Mouse (Mus musculus) kidney, embryonic 15.5 days (tissue): ENCODE data around the gene Mospd3. TPM values are rescaled to one million over a fixed set of nuclear protein-coding genes. Genes with fewer than 3 reads are reported as not detected.

Source experiments
- ATAC-seq: fragments of 200-750 bp; cut with Nextera tagmentation; replicated peaks from 2 replicates; pipeline ENCODE4 v1.8.0; 2017; ENCODE audit warnings: moderate TSS enrichment; ENCODE audit not compliant: low FRiP score
- H3K27ac ChIP-seq: fragments of 300-500 bp; sonication (generic); 2 replicates; pipeline ENCODE4 v1.5.1; 2015; ENCODE audit warnings: mild to moderate bottlenecking, inconsistent platforms
- H3K27me3 ChIP-seq: fragments of 300-500 bp; sonication (generic); 2 replicates; pipeline ENCODE4 v1.6.1; 2015; ENCODE audit warnings: inconsistent platforms
- H3K36me3 ChIP-seq: fragments of 300-500 bp; sonication (generic); 2 replicates; pipeline ENCODE4 v1.6.1; 2015; ENCODE audit warnings: inconsistent platforms
- H3K4me1 ChIP-seq: fragments of 300-500 bp; sonication (generic); 2 replicates; pipeline ENCODE4 v1.6.1; 2015; ENCODE audit warnings: inconsistent platforms
- H3K4me2 ChIP-seq: fragments of 300-500 bp; sonication (generic); 2 replicates; pipeline ENCODE4 v1.6.1; 2015; ENCODE audit warnings: moderate library complexity, mild to moderate bottlenecking, inconsistent platforms
- H3K4me3 ChIP-seq: fragments of 300-500 bp; sonication (generic); replicated peaks from 2 replicates; pipeline ENCODE4 v1.5.1; 2015; ENCODE audit warnings: mild to moderate bottlenecking, inconsistent platforms
- H3K9ac ChIP-seq: fragments of 300-500 bp; sonication (generic); 2 replicates; pipeline ENCODE4 v1.6.1; 2015; ENCODE audit warnings: mild to moderate bottlenecking, inconsistent platforms
- H3K9me3 ChIP-seq: fragments of 300-500 bp; sonication (generic); replicated peaks from 2 replicates; pipeline ENCODE4 v1.6.1; 2016; ENCODE audit warnings: inconsistent platforms
- WGBS: fragments of 180-500 bp; shearing (Covaris S2); methylation state at CpG from one replicate; pipeline ENCODE4 v1.1.7; 2015; ENCODE audit warnings: mixed read lengths; 5-methylcytosine and 5-hydroxymethylcytosine counted together
- polyA plus RNA-seq: library from polyadenylated mRNA; unstranded; fragments of >200 nt; fragmentation: Nextera tagmentation; extraction: Ambion mirVana; gene quantifications from 2 replicates; pipeline ENCODE4 v1.2.1, GENCODE M21; 2015

Mospd3 gene
- polyA plus RNA-seq, 1 experiment from 2014 or later: 30.2 TPM

DNA sequence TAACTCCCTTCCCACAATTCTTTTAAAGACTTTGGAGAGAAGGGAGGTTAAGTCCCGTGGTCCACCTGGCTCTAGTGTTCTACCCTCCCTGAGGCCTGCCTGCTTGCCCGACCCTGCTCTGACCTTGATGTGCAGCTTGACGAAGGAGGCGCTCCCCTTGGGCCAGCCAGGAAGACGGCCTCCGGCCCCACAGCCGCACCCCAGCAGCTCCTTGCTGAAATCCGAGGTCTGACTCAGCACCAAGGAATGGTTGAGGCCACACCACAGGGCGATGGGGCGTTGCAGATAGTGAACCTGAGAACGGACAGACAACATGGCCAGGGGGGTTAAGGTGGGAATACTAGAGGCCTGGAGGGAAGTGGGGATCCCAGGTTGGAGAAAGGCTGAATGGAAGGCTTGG is 12.7 kb upstream of the Mospd3 start, which contains the start of gene Pcolce:
Gene Pcolce (minus strand): TSS at position 235 of the 400 bp plus-strand sequence.
- H3K4me2 ChIP-seq: no peak within 1 kb of the TSS
- 22% methylated on average over 11 of the region's 11 CpGs for WGBS
- ATAC-seq: no peak
- no peaks in the 10 kb centered on the region for H3K36me3 ChIP-seq
- no peak within 1 kb of the TSS for H3K4me3 ChIP-seq
- H3K9ac ChIP-seq: no peak within 1 kb of the TSS
- H3K9me3 ChIP-seq: no peaks in the 10 kb centered on the region
- peak within 1 kb of the TSS; percentile 56; the same call in 1 of the 2 replicates for H3K27ac ChIP-seq
- 0 out of 2 replicates have a peak, but pooled peaks cover 4% of the 10 kb centered on the region for H3K27me3 ChIP-seq
- H3K4me1 ChIP-seq: peaks cover 53% of the 10 kb centered on the region

DNA sequence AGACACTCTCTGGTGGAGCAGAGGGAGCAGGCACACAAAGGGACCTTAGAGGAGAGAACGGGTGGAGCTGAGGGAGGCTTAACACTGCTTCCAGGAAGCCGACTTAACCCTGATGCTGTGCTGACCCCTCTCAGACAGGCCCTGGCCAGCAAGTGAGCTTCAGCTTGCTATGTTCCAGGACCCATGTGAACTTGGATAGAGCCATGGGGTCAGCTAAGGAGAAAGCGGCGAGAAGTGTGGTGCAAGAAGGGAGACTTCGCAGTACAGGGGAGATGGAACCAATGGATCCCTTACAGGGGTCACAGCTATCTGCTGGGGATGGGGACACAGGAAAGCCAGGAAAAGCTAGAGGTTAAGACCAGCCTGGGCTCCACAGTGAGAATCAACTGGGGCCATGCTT is 12.2 kb upstream of the Mospd3 start:
- ATAC-seq: no peak
- no peak overlapping the region for H3K4me3 ChIP-seq
- no peak overlapping the region for H3K9ac ChIP-seq
- H3K36me3 ChIP-seq: no peaks in the 10 kb centered on the region
- WGBS: 70% methylated on average over 5 of the region's 5 CpGs
- H3K9me3 ChIP-seq: no peaks in the 10 kb centered on the region
- H3K27me3 ChIP-seq: 0 out of 2 replicates have a peak, but pooled peaks cover 4% of the 10 kb centered on the region
- peaks cover 57% of the 10 kb centered on the region for H3K4me1 ChIP-seq
- peak overlapping the region; percentile 56; the same call in 1 of the 2 replicates for H3K27ac ChIP-seq
- H3K4me2 ChIP-seq: no peak overlapping the region

DNA sequence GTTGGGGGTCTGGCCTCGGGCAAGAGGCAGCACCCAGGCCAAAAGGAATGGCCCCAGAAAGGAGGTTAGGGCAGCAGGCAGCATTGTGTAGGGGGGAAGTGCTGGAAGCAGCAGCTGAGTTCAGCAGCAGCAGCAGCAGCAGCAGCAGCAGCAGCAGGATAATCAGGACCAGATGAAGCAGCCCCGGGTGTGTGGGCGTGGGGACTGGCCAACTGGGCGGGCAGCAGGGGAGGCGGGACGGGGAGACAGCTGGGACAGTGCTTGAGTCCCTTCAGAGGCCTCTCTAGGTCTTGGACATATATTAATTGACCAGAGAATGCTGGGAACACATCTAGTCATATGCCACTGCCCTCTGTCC is 10.4 kb upstream of the Mospd3 start:
- Histone ChIP-seq H3K9ac (peak overlapping the region; percentile 31), H3K4me1 (peaks cover 62% of the 10 kb centered on the region), H3K4me3 (peak overlapping the region; percentile 43), H3K4me2 (peak overlapping the region; percentile 56), H3K27ac (peak overlapping the region; percentile 96), H3K9me3 (no peaks in the 10 kb centered on the region), H3K36me3 (peaks cover 12% of the 10 kb centered on the region), H3K27me3 (no peaks in the 10 kb centered on the region)
- 3% methylated on average over 6 of the region's 6 CpGs for WGBS
- peak; percentile 67 for ATAC-seq

DNA sequence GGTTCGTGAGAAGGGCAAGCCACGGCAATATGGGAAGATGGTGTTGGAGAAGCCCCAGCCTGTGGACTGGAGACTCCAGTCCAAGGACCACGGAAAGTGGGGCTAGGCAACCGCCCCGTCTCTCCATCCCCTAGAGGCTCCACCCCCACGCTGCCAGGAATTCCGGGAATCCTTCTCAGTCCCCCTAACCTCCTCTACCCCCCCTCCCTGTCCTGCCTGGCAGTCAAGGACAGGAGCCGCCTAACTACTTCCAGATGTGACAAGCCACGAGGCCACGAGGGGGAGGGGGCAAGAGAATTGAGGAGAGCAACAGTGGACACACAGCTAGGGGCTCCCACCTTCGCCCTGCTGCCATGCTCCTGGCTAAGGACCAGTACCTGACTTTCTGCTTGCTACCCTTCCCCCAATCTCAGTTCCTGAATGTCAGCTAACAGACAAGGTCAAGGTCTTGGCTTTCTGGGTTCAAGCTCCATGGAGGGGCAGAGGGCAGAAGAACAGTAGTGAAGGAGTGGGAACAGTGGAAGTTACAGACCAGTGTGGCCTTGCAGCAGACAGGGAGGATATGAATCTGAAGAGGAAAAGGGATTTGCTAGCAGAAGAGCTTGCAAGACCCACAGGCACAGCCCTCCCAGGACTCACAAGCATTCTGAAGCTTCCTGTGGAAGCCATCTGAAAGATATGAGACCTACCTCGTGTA is 9.8 kb upstream of the Mospd3 start:
- H3K27ac ChIP-seq: peak overlapping the region; percentile 96
- peak; percentile 57 for ATAC-seq
- no peaks in the 10 kb centered on the region for H3K9me3 ChIP-seq
- H3K9ac ChIP-seq: peak overlapping the region; percentile 31
- peaks cover 62% of the 10 kb centered on the region for H3K4me1 ChIP-seq
- no peaks in the 10 kb centered on the region for H3K27me3 ChIP-seq
- 10% methylated on average over 12 of the region's 12 CpGs for WGBS
- H3K4me2 ChIP-seq: peak overlapping the region; percentile 56
- H3K4me3 ChIP-seq: peak overlapping the region; percentile 43
- peaks cover 18% of the 10 kb centered on the region for H3K36me3 ChIP-seq

DNA sequence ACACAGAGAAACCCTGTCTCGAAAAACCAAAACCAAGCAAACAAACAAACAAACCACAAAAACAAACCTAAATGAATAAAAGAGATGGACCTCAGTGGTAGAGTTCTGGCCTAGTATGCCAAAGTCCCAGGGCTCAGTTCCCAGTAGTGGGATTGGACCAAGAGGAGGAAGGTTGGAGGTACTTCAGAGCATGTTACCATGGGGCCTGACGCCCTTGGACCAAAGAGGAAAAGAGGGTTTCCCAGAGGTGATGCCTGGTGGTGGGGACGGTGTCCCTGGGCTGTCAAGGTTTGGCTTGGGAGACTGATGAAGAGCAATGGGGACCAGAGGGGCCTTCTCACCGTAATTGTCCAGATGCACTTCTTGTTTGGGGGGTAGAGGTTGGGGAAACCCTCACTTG is 9.2 kb upstream of the Mospd3 start:
- ATAC-seq: no peak
- peaks cover 24% of the 10 kb centered on the region for H3K36me3 ChIP-seq
- H3K27me3 ChIP-seq: no peaks in the 10 kb centered on the region
- H3K4me2 ChIP-seq: peak overlapping the region; percentile 56
- 52% methylated on average over 4 of the region's 4 CpGs for WGBS
- peak overlapping the region; percentile 96 for H3K27ac ChIP-seq
- peak overlapping the region; percentile 31; the same call in 1 of the 2 replicates for H3K9ac ChIP-seq
- peak overlapping the region; percentile 43 for H3K4me3 ChIP-seq
- H3K4me1 ChIP-seq: peaks cover 62% of the 10 kb centered on the region
- H3K9me3 ChIP-seq: no peaks in the 10 kb centered on the region

DNA sequence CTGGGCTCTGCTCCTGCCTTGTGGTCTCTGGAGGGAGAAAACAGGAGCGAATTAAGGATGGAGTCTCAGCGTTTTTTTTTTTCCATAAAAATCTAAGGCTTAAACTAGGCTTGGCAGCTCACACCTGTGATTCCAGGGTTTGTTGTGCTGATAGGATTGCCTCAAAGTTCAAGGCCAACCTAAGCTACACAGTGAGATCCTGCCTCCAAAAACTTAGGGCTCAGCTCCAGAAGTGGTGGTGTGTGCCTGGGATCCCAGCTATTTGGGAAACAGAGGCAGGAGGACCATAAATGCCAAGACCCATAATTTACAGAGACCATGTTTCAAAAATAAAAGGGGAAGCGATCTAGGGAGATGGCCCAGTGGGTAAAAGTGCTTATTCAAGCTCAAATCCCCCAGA is 8.4 kb upstream of the Mospd3 start:
- peak overlapping the region; percentile 43 for H3K4me3 ChIP-seq
- H3K9me3 ChIP-seq: no peaks in the 10 kb centered on the region
- ATAC-seq: no peak
- H3K4me2 ChIP-seq: peak overlapping the region; percentile 56
- no peak overlapping the region; the same call in 1 of the 2 replicates for H3K9ac ChIP-seq
- H3K36me3 ChIP-seq: peaks cover 28% of the 10 kb centered on the region
- whole genome bisulfite sequencing: 56% methylated on average over 3 of the region's 3 CpGs
- no peaks in the 10 kb centered on the region for H3K27me3 ChIP-seq
- no peak overlapping the region for H3K27ac ChIP-seq
- peaks cover 62% of the 10 kb centered on the region for H3K4me1 ChIP-seq

DNA sequence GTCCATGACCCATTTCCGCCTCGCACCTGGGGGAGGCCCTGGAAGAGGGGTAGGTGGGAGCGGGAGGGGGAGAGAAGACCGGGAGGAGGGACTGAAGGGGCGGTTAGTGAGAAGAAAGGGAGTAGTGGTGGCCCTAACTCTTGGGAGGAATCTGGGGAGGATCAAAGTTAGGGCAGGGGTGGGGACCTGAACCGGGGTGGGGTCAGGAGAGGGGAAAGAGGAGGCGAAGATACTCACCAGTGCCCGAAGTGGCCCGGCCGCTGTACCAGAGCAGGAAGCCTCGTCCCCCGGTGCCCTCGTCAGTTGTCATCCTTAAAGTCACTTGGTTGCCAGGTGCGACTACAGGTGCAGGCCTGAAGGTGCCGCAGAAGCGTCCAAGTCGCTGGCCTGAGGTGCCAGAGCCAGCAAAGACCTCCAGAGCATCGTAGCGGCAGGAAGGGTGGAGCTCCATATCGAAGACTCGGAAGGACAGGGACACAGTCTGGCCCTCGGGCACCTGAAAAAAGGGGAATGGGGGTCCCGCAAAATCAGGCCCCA is 7.9 kb upstream of the Mospd3 start:
- H3K27me3 ChIP-seq: no peaks in the 10 kb centered on the region
- peak overlapping the region; percentile 22; the same call in 1 of the 2 replicates for H3K9ac ChIP-seq
- H3K9me3 ChIP-seq: no peaks in the 10 kb centered on the region
- peaks cover 28% of the 10 kb centered on the region for H3K36me3 ChIP-seq
- H3K4me2 ChIP-seq: peak overlapping the region; percentile 56
- 14% methylated on average over 23 of the region's 23 CpGs for WGBS
- peaks cover 64% of the 10 kb centered on the region for H3K4me1 ChIP-seq
- H3K4me3 ChIP-seq: peak overlapping the region; percentile 43
- H3K27ac ChIP-seq: no peak overlapping the region
- ATAC-seq: no peak

DNA sequence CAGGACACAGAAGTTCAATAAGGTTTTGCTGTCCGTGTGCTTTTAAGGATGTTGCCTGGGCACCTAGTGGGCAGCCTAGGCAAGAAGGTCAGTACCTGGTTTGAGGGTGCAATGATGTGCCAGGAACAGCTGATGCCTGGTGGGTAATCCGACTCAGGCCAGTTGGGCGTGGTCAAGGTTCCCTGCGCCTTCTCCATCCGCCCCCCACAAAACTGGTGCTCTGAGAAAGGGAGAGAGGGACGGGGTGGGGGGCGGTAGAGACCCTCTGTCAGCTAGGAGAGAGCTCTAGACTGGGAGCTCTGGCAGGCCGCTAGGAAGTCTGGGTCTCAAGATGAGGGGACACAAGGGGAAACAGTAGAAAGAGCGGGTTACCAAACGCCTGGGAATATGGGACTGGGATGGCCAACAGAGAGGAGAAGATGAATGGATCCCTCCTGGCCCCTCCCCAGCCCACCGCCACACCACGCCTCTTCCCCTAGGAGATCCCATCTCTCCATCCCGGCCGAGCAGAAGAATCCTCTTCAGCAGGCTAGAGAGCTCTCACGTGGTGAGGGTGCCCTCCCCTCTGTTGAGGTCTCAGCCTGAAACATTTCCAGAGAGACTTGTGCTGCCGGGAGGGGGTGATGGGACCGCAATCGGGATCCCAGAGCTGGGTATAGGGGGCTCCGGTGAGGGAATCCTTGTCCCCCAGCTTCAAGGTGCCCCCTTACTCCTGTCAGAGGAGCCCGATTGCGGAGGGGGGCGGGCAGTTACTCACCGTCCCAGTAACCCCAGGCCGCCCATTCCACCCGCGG is 7.2 kb upstream of the Mospd3 start:
- H3K27me3 ChIP-seq: no peaks in the 10 kb centered on the region
- no peak for ATAC-seq
- H3K27ac ChIP-seq: no peak overlapping the region
- peaks cover 28% of the 10 kb centered on the region for H3K36me3 ChIP-seq
- 19% methylated on average over 25 of the region's 26 CpGs for WGBS
- H3K4me3 ChIP-seq: peak overlapping the region; percentile 43
- peak overlapping the region; percentile 56 for H3K4me2 ChIP-seq
- no peaks in the 10 kb centered on the region for H3K9me3 ChIP-seq
- peaks cover 60% of the 10 kb centered on the region for H3K4me1 ChIP-seq
- 0 out of 2 replicates have a peak overlapping the region, but pooled peaks have one; percentile 22 for H3K9ac ChIP-seq

DNA sequence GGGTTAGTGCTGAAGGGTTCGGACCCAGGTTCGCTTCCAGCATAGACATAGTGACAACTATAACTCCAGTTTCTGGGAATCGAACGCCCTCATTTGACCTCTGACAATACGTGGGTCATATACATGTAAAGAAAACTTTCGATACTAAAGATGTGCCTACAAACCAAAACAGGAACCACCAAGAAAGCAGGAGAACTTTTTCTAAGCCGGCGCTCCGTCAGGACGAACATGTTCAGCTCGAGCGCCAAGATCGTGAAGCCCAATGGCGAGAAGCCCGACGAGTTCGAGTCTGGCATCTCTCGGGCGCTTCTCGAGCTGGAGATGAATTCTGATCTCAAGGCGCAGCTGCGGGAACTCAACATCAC is 489 bp upstream of the Mospd3 start:
- Histone ChIP-seq H3K4me1 (peaks cover 38% of the 10 kb centered on the region), H3K27ac (peak overlapping the region; percentile 94), H3K36me3 (peaks cover 28% of the 10 kb centered on the region), H3K9me3 (no peaks in the 10 kb centered on the region), H3K9ac (peak overlapping the region; percentile 45), H3K4me2 (peak overlapping the region; percentile 94), H3K4me3 (peak overlapping the region; percentile 78), H3K27me3 (no peaks in the 10 kb centered on the region)
- ATAC-seq: no peak
- under 1% methylated on average over 22 of the region's 22 CpGs for WGBS

DNA sequence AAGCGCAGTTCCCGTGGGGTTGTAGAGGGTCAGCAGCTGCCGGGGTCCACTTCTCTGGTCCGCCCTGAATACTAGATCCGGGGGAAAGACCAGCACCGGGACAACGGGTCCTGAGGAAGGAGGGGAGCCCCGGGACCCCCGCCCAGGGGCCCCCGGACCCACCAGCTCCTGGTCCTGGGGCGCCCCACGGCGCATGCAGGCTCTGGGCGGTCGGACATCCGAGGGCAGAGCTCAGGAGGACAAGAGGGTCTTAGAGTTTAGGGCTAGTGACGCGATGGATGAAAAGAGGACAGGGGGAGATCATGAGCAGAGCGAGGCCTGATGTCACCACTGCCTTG is 608 bp downstream of the Mospd3 start:
- 1% methylated on average over 19 of the region's 19 CpGs for WGBS
- H3K36me3 ChIP-seq: peaks cover 17% of the 10 kb centered on the region
- no peaks in the 10 kb centered on the region for H3K9me3 ChIP-seq
- H3K9ac ChIP-seq: peak overlapping the region; percentile 86
- no peaks in the 10 kb centered on the region for H3K27me3 ChIP-seq
- ATAC-seq: peak; percentile 60
- peak overlapping the region; percentile 94 for H3K27ac ChIP-seq
- H3K4me1 ChIP-seq: peaks cover 38% of the 10 kb centered on the region
- H3K4me3 ChIP-seq: peak overlapping the region; percentile 78
- H3K4me2 ChIP-seq: peak overlapping the region; percentile 94

DNA sequence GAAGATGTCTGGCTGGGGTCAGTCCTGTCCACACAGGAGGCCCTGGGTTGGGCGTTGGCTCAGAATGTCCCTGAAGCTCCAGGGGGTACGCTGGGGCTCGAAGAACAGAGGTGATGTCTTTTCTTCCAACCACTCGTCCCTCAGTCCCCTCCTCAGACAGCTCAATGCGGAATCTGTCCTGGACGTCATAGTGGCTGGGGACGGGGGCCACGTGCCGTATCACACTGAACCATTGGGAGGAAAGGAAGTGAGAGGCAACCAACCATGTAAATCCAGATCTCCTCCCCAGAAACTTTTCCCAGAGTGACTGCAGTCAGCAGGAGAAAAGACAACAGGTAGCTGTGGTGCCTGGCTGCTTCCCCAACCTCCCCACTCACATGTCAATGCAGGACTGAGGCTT is 1.3 kb downstream of the Mospd3 start:
- peak overlapping the region; percentile 86 for H3K9ac ChIP-seq
- H3K9me3 ChIP-seq: no peaks in the 10 kb centered on the region
- H3K36me3 ChIP-seq: peaks cover 11% of the 10 kb centered on the region
- no peak for ATAC-seq
- H3K4me1 ChIP-seq: peaks cover 38% of the 10 kb centered on the region
- peak overlapping the region; percentile 94 for H3K4me2 ChIP-seq
- no peaks in the 10 kb centered on the region for H3K27me3 ChIP-seq
- peak overlapping the region; percentile 78 for H3K4me3 ChIP-seq
- H3K27ac ChIP-seq: peak overlapping the region; percentile 94
- 33% methylated on average over 9 of the region's 9 CpGs for WGBS
